Mouse (Mus musculus): ENCODE measurements around the gene Slc4a2.

DNA sequence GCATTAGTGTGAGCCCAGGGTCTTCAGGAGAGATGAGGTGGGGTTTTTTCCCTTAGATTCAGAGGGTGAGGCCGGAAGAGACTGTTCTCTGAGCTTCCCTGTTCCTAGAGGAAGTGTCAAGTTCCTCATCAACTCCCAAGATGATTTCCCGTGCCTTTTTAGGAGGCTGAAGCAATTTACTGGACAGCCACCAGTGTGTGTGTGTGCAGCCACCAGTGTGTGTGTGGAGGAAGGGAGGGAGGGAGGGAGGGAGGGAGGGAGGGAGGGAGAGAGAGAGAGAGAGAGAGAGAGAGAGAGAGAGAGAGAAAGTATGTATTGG is 30.3 kb downstream of the Slc4a2 start:
- TF ChIP-seq CTCF (IDR thresholded peaks at IDR 0.05; ENCODE audit: low read depth): no peak
- TF ChIP-seq EP300 (IDR thresholded peaks at IDR 0.05; ENCODE audit: low read depth): no peak

All from liver, postnatal 0 days (tissue).